Mouse (Mus musculus) neutrophil, adult 5-6 weeks (primary cell): ENCODE measurements around the gene Pknox2. TPM values are rescaled to one million over a fixed set of nuclear protein-coding genes. Genes with fewer than 3 reads are reported as not detected.

Source experiments
- ATAC-seq: fragments of 151-379, 151-347 bp; 2 replicates; pipeline ENCODE4 v1.8.0; 2017; ENCODE audit warnings: mild to moderate bottlenecking, moderate TSS enrichment; ENCODE audit not compliant: insufficient number of reproducible peaks, poor library complexity, low FRiP score, severe bottlenecking; ENCODE audit errors: extremely low read depth
- total RNA-seq: library from RNA; stranded (forward); fragments of 200-1000 nt; gene quantifications from 2 replicates; pipeline ENCODE4 v1.2.3, GENCODE M21; 2017

The Pknox2 gene
- total RNA-seq, 1 experiment from 2014 or later = not detected

- no peak for ATAC-seq
These were observed 3.9 kb downstream of the Pknox2 start for GRCm38 (mm10) chr9:37143046-37143931.

GRCm38 (mm10) chr9:37142107-37142506 is 5.1 kb downstream of the Pknox2 start:
- no peak for ATAC-seq

GRCm38 (mm10) chr9:37140464-37141181 is 6.6 kb downstream of the Pknox2 start:
- ATAC-seq = no peak

GRCm38 (mm10) chr9:37139514-37139913 is 7.7 kb downstream of the Pknox2 start:
- no peak for ATAC-seq

GRCm38 (mm10) chr9:37138883-37139282 is 8.3 kb downstream of the Pknox2 start:
- no peak for ATAC-seq

DNA sequence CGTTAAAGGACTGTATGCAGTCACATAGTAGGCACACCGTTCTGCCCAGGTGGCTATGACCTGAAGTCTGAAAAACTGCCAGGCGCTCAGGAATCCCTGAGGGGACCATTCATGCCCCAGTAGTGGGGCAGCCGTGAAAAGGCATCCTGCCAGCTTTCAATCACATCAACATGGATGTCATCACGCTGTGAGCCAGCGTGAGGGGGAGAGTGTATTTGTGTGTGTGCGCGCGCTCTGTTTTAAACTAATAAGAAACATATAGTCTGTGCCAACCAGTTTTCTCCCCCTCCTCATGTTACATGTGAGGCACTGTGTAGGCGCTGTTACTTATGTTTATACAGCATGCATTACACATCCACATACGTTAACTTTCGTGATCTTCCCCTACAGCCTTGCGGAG is 10.9 kb downstream of the Pknox2 start:
- no peak for ATAC-seq

GRCm38 (mm10) chr9:37133495-37133894 is 13.7 kb downstream of the Pknox2 start:
- no peak for ATAC-seq

GRCm38 (mm10) chr9:37129046-37129445 is 18.2 kb downstream of the Pknox2 start:
- no peak for ATAC-seq

DNA sequence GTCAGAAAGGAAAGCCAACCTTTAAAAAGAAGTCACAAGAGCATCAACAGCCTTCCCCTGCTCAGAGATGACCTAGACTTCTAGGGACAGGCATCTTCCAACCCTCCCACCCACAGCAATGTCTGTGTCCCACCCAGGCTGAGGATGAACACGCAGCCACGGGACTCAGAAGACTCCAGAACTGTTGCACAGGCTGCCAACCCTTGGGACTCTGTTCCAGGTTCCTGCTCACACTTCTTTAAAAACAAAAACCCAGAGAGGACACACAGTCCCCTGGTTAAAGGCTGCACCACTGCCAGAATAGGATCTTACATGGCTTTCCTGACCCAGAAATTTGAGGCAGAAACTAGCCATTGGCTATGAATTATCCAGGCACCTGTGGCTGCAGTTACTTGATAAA is 21.0 kb downstream of the Pknox2 start:
- no peak for ATAC-seq

DNA sequence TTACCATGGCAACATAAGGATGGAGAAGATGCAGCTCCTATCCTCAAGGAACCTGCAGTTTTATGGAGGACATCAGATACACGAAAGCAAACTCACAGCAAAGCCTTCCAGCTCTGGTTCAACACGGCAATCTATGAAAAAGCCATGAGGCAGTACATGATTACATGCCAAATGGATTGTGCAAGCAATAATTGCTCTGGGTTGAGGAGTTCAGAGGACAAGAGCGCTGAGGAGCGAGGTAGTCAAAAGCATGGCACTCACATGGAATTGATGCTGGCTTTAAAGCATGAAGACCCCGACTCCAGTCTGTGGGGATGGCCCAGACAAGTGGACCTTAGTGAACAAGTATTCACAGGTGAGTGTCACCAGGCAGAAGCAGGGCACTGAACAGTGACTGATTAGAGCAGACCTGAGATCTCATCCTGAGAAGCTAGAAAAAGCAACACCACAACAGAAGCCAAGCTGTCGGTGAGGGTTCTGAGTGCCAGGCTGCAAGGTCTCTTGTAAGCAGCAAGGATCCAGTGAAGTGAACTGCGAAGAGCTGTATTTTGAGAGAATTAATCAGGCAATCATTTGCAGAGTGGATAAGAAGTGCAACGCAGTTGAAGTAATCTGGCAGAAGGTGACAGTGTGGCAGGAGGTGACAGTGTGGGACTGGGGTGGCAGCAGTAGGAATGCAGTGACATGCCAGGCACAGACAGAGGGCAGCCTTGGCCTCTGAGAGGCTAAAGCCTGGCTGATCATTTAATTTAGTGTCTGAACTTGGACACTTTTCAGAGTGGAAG is 22.3 kb downstream of the Pknox2 start:
- ATAC-seq = no peak

- no peak for ATAC-seq
These were observed 23.8 kb downstream of the Pknox2 start for GRCm38 (mm10) chr9:37123384-37123783.

DNA sequence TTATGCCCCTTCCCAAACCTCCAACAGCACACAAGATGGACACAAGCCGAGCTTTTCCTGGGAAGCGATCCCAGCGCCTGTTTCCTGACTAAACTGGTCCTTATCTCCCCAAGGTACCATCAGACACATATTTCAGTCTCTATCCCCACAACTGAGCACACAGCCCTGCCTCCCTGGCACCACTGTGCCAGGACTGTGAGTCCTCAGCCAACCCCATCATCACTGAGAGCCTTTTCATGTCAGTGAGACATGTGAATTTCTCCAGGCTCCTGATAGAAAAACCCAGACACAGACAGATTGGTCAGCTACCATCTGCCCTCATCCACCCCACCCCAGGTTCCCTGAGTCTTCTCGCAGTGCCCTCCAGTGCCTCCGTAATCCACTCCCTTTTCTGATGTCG is 24.2 kb downstream of the Pknox2 start:
- no peak for ATAC-seq

DNA sequence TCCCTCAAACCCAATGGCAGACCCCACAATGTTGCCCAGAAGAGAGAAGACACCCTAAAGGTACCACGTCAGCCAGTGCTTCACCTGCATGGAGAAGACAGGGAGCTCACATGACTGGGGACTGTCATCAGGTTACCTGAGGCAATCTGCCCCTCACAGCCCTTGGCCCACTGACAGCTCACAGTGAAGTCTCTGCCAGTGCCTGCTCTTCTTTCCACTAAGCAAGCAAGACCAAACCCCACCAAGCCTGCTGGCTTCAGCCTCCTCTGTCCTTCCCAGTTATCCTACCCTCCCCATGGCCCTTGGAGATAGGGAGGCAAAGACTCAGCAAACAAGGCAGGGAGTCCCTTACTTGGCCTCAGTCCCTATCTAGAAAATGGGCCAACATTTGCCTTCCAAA is 24.8 kb downstream of the Pknox2 start:
- no peak for ATAC-seq

DNA sequence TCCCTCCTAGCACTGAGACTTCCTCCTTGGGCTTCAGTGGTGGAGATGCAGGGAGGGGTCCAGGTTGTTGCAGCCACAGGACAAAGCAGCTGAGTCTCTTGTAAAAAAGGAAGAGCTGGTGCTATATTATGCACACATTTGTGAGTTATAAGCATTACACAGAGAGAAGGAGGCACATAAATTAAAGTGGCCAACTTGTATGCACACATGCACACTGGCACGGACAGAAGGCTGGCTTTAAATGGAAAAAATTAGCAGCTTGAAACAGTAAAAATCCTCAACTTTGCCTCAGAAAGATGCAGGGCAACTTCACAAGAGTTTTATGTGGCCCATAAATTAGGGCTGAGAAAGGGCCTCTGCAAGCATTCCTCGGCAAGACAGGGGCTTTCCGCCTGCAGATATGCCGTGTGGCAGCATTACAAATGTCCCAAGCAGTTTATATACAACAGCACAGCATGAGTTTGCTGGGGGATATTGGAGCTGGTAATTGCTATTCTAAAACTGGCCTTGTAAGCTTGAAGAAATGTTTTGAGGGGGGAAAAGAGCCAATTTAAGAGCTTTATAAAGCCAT is 25.4 kb downstream of the Pknox2 start:
- no peak for ATAC-seq

DNA sequence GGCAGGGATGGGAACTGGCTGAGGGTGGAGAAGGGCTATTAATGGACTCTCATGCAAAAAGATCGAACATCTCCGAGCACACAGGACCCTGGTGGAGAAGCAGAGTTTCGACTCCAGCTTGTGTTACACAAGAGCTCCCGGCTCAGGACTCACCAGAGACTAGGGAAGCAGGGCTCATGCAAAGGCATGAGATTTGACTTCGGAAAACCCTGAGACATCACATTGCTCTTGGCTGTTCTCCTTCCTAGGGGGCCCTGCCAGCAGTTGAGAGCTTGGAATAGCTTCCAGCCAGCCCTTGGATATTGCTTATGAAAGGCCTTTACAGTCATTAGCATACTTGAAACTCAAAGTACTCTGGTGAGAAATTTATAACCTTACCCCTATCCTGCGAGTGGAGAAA is 26.4 kb downstream of the Pknox2 start:
- no peak for ATAC-seq

DNA sequence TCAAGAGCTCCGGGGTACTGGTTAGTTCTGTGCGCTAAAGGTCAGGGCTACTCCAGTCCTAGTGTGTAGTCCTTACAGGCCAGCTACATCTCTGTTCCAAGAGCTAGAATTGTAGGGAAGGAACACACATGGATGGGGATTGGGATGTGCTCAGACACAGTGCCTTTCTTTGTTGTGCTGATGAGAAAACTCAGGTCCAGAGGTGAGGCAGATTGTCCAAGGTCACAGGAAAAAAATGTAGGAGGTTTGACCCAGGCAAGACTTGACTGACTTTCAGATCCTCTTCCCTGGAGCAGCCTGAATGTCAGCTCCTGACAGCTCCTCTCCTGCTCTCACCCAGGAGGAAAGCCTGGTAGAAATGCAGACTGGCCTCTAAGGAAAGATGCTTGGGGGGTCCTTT is 29.7 kb downstream of the Pknox2 start:
- ATAC-seq = no peak

DNA sequence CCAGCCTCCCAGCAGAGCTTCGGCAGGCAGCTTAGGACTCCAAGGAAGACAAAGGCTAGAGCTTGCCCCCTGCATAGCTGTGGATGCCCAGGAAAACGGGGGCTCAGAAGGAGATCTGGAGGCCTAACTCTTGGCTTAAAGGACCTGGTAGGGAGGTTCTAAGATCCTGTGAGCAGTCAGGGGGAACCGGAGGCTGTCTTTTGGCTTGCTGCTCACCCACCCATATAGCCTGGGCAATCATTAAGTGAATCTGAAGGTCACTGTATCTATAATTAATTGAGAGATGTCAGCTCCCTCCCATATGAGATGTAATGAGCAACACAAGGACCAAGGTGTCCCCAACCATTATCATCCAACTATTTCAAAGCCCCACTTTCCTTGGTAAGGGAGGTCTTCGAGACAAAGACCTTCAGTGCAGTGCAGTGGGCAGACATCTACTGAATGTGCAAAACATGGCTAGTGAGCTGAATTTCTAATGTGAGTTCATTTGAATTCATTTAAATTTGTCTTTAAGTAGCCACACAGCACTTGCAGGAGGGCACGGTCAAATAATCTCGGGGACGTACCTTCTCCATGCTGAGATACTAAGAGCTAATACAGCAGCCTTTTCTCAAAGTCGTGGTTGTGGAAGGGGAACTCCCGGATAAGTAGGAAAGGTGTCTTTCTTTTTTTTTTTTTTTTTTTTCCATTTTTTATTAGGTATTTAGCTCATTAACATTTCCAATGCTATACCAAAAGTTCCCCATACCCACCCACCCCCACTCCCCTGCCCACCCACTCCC is 30.4 kb downstream of the Pknox2 start:
- ATAC-seq = no peak

DNA sequence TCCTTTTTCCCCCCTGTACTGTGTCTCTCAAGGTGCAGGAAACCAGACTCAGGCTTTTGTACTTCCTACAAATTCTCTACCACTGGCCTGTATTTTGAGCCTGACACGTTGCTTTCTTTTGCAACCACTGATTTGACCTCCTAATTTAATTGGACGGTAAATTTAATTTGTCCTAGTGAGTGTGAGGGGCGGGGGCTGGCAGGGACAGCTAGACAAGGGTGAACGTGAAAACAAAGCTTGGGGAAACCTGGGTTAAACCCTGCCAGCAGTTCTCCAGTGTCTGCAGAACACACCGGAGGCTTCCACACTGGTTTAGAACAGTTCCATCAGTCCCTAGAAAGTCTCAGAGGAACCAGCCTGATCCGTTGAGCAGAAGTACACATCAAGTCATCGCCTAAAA is 31.4 kb downstream of the Pknox2 start:
- no peak for ATAC-seq
